Mouse (Mus musculus): ENCODE data around the gene Myrf.

GRCm38 (mm10) chr19:10280771-10281540 is 40.4 kb upstream of the Myrf start:
- no peak for TF ChIP-seq CTCF (IDR thresholded peaks at IDR 0.05)
- no peak for TF ChIP-seq EP300 (IDR thresholded peaks at IDR 0.05)
